Mouse (Mus musculus) gastrocnemius, adult 2 months (tissue): ENCODE results near the gene 1700009N14Rik. TPM values are rescaled to one million over a fixed set of nuclear protein-coding genes. Genes with fewer than 3 reads are reported as not detected.

Experiments used
- DNase-seq: peaks from one replicate; pipeline ENCODE4 v3.0.0; 2022
- H3K27ac ChIP-seq: fragments of 200-600 bp; 2 replicates; pipeline ENCODE4 v1.8.1; 2022; ENCODE audit warnings: mild to moderate bottlenecking
- H3K4me3 ChIP-seq: fragments of 200-600 bp; 2 replicates; pipeline ENCODE4 v1.8.1; 2022; ENCODE audit warnings: mild to moderate bottlenecking, moderate library complexity
- CTCF ChIP-seq: fragments of 200-600 bp; IDR thresholded peaks from 2 replicates; pipeline ENCODE4 v1.8.1; 2022; ENCODE audit warnings: antibody characterized with exemption, mild to moderate bottlenecking, moderate library complexity
- intact Hi-C: fragments of 180-260 bp; cut with DNase I; formaldehyde crosslinking; loops from one replicate; pipeline ENCODE4 v1.15.1; 2025
- long read RNA-seq, 2 experiments: library from polyadenylated mRNA; stranded (forward); transcript quantifications; one replicate each; pipeline ENCODE4 v2.0.0; 2021
- total RNA-seq, 2 experiments: library from RNA; stranded (reverse); gene quantifications; 2 replicates each; pipeline ENCODE4 v1.2.3; 2021

1700009N14Rik gene
- total RNA-seq = not detected
- long read RNA-seq, experiment 1 = 0 reads
- long read RNA-seq, experiment 2 = 0 reads

- TF ChIP-seq CTCF = no peak
- no peak within 1 kb of the TSS for H3K4me3 ChIP-seq
- DNase-seq = no peak
- intact Hi-C loops = no loop called here
- no peak within 1 kb of the TSS for H3K27ac ChIP-seq
Measured at GRCm38 (mm10) chr4:39450069-39450468, at the start of gene 1700009N14Rik. Gene 1700009N14Rik, plus strand, starts transcription at chr4:39450295.

- intact Hi-C loops = no loop called here
- TF ChIP-seq CTCF = no peak
- H3K27ac ChIP-seq = no peak overlapping the region
- H3K4me3 ChIP-seq = no peak overlapping the region
- DNase-seq = no peak
Measured at GRCm38 (mm10) chr4:39437870-39438367, 12.2 kb upstream of the 1700009N14Rik start.

- intact Hi-C loops = no loop called here
- no peak for TF ChIP-seq CTCF
- H3K27ac ChIP-seq = no peak overlapping the region
- no peak overlapping the region for H3K4me3 ChIP-seq
- no peak for DNase-seq
Measured at GRCm38 (mm10) chr4:39474291-39474690, 24.2 kb downstream of the 1700009N14Rik start.

- Histone ChIP-seq H3K27ac (no peak overlapping the region), H3K4me3 (no peak overlapping the region)
- TF ChIP-seq CTCF = no peak
- intact Hi-C loops = no loop called here
- DNase-seq = no peak
Measured at GRCm38 (mm10) chr4:39486393-39486792, 36.3 kb downstream of the 1700009N14Rik start.

GRCm38 (mm10) chr4:39493596-39493995 is 43.5 kb downstream of the 1700009N14Rik start:
- DNase-seq = no peak
- Histone ChIP-seq H3K27ac (no peak overlapping the region), H3K4me3 (no peak overlapping the region)
- intact Hi-C loops = no loop called here
- no peak for TF ChIP-seq CTCF

- intact Hi-C loops = no loop called here
- DNase-seq = no peak
- no peak for TF ChIP-seq CTCF
- Histone ChIP-seq H3K27ac (no peak overlapping the region), H3K4me3 (no peak overlapping the region)
Measured at GRCm38 (mm10) chr4:39495875-39496274, 45.8 kb downstream of the 1700009N14Rik start.
